Mouse (Mus musculus) liver, adult 2 months (tissue): Measurements from ENCODE around the gene Sytl1.
A peak's percentile ranks its signal among the peaks of the same experiment; 100 is the strongest.

Experiments used
- CTCF ChIP-seq: fragments of 200-500 bp; IDR thresholded peaks from 2 replicates; pipeline ENCODE4 v1.5.1; 2011; ENCODE audit warnings: low read depth, low read length, control low read depth
- POLR2A ChIP-seq: fragments of 200-500 bp; IDR thresholded peaks from 2 replicates; pipeline ENCODE4 v1.6.1; 2011; ENCODE audit warnings: low read length, control low read depth; ENCODE audit not compliant: insufficient read depth; ENCODE audit errors: extremely low read depth

DNA sequence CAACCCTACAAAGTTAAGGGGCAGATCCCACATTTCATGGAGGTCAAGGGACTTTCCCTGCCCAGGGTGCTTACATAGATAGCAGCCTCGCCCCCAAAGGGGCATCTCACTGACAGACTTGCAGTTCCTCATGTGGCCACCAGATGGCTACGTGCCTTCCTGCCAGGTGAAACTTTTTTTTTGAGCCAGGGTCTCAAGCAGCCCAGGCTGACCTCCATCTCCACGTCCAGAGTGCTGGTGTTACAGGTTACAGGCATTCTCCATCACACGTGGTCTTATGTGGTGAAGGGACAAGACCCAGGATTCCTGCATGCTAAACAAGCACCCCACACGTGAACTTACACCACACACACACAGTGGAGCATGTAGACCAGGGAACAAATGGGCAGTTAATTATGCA, 45.3 kb downstream of the Sytl1 start:
- TF ChIP-seq CTCF, result peak; percentile 88
- no peak for TF ChIP-seq POLR2A
